Mouse (Mus musculus) lung, adult 2 months (tissue): ENCODE data around the gene Klhl25.

Experiments
- CTCF ChIP-seq: fragments of 200-500 bp; IDR thresholded peaks from 2 replicates; pipeline ENCODE4 v1.5.1; 2011; ENCODE audit warnings: mild to moderate bottlenecking, low read length, control low read depth; ENCODE audit not compliant: insufficient read depth
- POLR2A ChIP-seq: fragments of 200-500 bp; IDR thresholded peaks from 2 replicates; pipeline ENCODE4 v1.6.1; 2011; ENCODE audit warnings: low read depth, mild to moderate bottlenecking, control low read depth, low read length, borderline replicate concordance; ENCODE audit errors: extremely low read depth

- TF ChIP-seq CTCF, result no peak
- TF ChIP-seq POLR2A, result no peak
These were observed 3.2 kb downstream of the Klhl25 start for GRCm38 (mm10) chr7:75851290-75851689.
